ENCODE assay signal across 8 mouse cellular contexts in the genomic region with DNA sequence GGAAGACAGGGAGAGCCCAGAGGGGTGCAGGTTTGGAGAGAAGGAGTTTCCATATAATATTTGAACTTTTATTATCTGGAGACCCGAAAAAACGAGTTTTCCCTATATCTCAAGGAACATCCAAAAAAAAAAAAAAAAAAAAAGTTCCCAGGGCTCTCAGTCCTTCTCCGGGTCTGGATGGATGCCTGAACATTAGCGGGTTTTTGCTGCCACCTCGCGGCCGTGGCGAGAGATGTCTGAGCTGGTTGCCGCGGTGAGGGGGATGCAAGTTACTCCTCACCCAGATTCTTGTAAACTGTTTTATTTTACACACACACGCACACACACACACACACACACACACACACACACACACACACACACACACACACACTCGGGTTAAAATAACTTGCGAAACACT. TPM values are rescaled to one million over a fixed set of nuclear protein-coding genes. Genes with fewer than 3 reads are reported as not detected.
DNase-seq lines count a peak whose midpoint lies in the region; ATAC-seq lines count a peak whose summit lies in the region.

No protein-coding gene starts in this region.

- peak; percentile 87 for DNase-seq in hindbrain, embryonic 10.5 days (ENCODE audit: low spot score)
- peak; percentile 88 for DNase-seq in adrenal gland, postnatal 10 days
- DNase-seq in embryonic facial prominence, embryonic 11.5 days (ENCODE audit: low spot score), result peak; percentile 91
- DNase-seq in heart, postnatal 10 days, result peak; percentile 79 to 93
- peak; percentile 92 to 94 for DNase-seq in layer of hippocampus, postnatal 10 days (ENCODE audit: low spot score in 2 of 2)
- DNase-seq in splenic B cell, adult 2 months (ENCODE audit: low read depth, low spot score), result peak; percentile 64

- no peak overlapping the region for H3K9ac ChIP-seq in hindbrain, embryonic 12.5 days
- H3K9ac ChIP-seq in embryonic facial prominence, embryonic 11.5 days (replicated peaks; ENCODE audit: low read length), result no peak overlapping the region

- H3K36me3 ChIP-seq in hindbrain, embryonic 10.5 days, result no peaks in the 10 kb centered on the region
- H3K36me3 ChIP-seq in hindbrain, embryonic 12.5 days, result no peaks in the 10 kb centered on the region
- no peaks in the 10 kb centered on the region for H3K36me3 ChIP-seq in embryonic facial prominence, embryonic 11.5 days (replicated peaks; ENCODE audit: control insufficient read depth, insufficient read depth, low read depth, low read length)
- H3K36me3 ChIP-seq in splenic B cell, adult 2 months (ENCODE audit: control insufficient read depth, insufficient read depth, low read length, poor library complexity, severe bottlenecking), result no peaks in the 10 kb centered on the region

- no peak overlapping the region for H3K27ac ChIP-seq in hindbrain, embryonic 10.5 days
- H3K27ac ChIP-seq in hindbrain, embryonic 12.5 days, result no peak overlapping the region
- H3K27ac ChIP-seq in embryonic facial prominence, embryonic 11.5 days (replicated peaks; ENCODE audit: low read depth, low read length), result no peak overlapping the region

- no peak overlapping the region for H3K4me3 ChIP-seq in hindbrain, embryonic 10.5 days
- H3K4me3 ChIP-seq in hindbrain, embryonic 12.5 days, result no peak overlapping the region
- H3K4me3 ChIP-seq in embryonic facial prominence, embryonic 11.5 days (ENCODE audit: low read depth, low read length), result no peak overlapping the region

- no peak overlapping the region for H3K4me2 ChIP-seq in hindbrain, embryonic 12.5 days (replicated peaks)
- H3K4me2 ChIP-seq in embryonic facial prominence, embryonic 11.5 days (ENCODE audit: low read depth, low read length), result no peak overlapping the region

- no peak for ATAC-seq in hindbrain, embryonic 12.5 days (ENCODE audit: low FRiP score)
- ATAC-seq in embryonic facial prominence, embryonic 11.5 days (replicated peaks; ENCODE audit: insufficient number of reproducible peaks, low FRiP score, low TSS enrichment, low read depth), result no peak
- peak; percentile 59; the same call in 1 of the 2 replicates for ATAC-seq in megakaryocyte, adult 5-6 weeks (ENCODE audit: poor library complexity, severe bottlenecking)

- H3K4me1 ChIP-seq in hindbrain, embryonic 10.5 days (replicated peaks), result peaks cover 7% of the 10 kb centered on the region
- H3K4me1 ChIP-seq in hindbrain, embryonic 12.5 days, result no peaks in the 10 kb centered on the region
- H3K4me1 ChIP-seq in embryonic facial prominence, embryonic 11.5 days (ENCODE audit: control insufficient read depth, insufficient read depth, low read length), result no peaks in the 10 kb centered on the region

- no peaks in the 10 kb centered on the region for H3K9me3 ChIP-seq in hindbrain, embryonic 10.5 days
- H3K9me3 ChIP-seq in hindbrain, embryonic 12.5 days (replicated peaks), result no peaks in the 10 kb centered on the region
- no peaks in the 10 kb centered on the region for H3K9me3 ChIP-seq in embryonic facial prominence, embryonic 11.5 days (replicated peaks; ENCODE audit: control insufficient read depth, low read length)

- intact Hi-C loops in heart, postnatal 10 days (cut with DNase I), result loop anchor here (1.0 to 5.0 kb wide), 5 partner anchors 444 to 796 kb away; no protein-coding TSS in a partner anchor

- peaks cover 80% of the 10 kb centered on the region for H3K27me3 ChIP-seq in hindbrain, embryonic 10.5 days (ENCODE audit: insufficient read depth, poor library complexity, severe bottlenecking)
- H3K27me3 ChIP-seq in hindbrain, embryonic 12.5 days, result peaks cover 74% of the 10 kb centered on the region
- H3K27me3 ChIP-seq in embryonic facial prominence, embryonic 11.5 days (ENCODE audit: control insufficient read depth, insufficient read depth, low read length), result peaks cover 22% of the 10 kb centered on the region
- H3K27me3 ChIP-seq in splenic B cell, adult 2 months (ENCODE audit: control insufficient read depth, insufficient read depth, low read length, poor library complexity, severe bottlenecking), result no peaks in the 10 kb centered on the region; the same call in 1 of the 2 replicates

- 1% methylated on average over 13 of the region's 13 CpGs for WGBS in hindbrain, embryonic 10.5 days
- WGBS in hindbrain, embryonic 12.5 days, result 2% methylated on average over 13 of the region's 13 CpGs
- WGBS in embryonic facial prominence, embryonic 11.5 days, result 3% methylated on average over 13 of the region's 13 CpGs

RNA-seq across cellular contexts. Expression of a gene that starts 20.2 kb away (rescaled TPM):
- 0.46 and 1.9 TPM in 2 replicates for polyA plus RNA-seq in hindbrain, embryonic 10.5 days (2016; fragmentation: Nextera tagmentation; extraction: Ambion mirVana)
- polyA plus RNA-seq in hindbrain, embryonic 12.5 days (2016; fragmentation: Nextera tagmentation; extraction: Ambion mirVana), result 0.45 and 0.68 TPM in 2 replicates
- not detected for total RNA-seq in adrenal gland, postnatal 10 days (2021)
- polyA plus RNA-seq in embryonic facial prominence, embryonic 11.5 days (2014; fragmentation: Nextera tagmentation; extraction: Ambion mirVana), result 9.5 and 10.5 TPM in 2 replicates
- not detected for total RNA-seq in heart, postnatal 10 days (2021)
- total RNA-seq in layer of hippocampus, postnatal 10 days (2021), result under 1 TPM; 0.43 to 0.54 TPM
- total RNA-seq in megakaryocyte, adult 5-6 weeks (2015), result not detected in 2 replicates
- not detected in 2 replicates for total RNA-seq in megakaryocyte, adult 5-6 weeks (2017)

RNA-seq across cellular contexts. Expression of a gene that starts 54.5 kb away (rescaled TPM):
- polyA plus RNA-seq in hindbrain, embryonic 10.5 days (2016; fragmentation: Nextera tagmentation; extraction: Ambion mirVana), result 5.4 and 5.6 TPM in 2 replicates
- polyA plus RNA-seq in hindbrain, embryonic 12.5 days (2016; fragmentation: Nextera tagmentation; extraction: Ambion mirVana), result 12.5 and 15.3 TPM in 2 replicates
- under 1 TPM in 1 of 2 experiments, not detected in 1; 0.36 TPM for total RNA-seq in adrenal gland, postnatal 10 days (2021)
- polyA plus RNA-seq in embryonic facial prominence, embryonic 11.5 days (2014; fragmentation: Nextera tagmentation; extraction: Ambion mirVana), result 42.5 and 55.0 TPM in 2 replicates
- under 1 TPM; 0.40 to 0.48 TPM for total RNA-seq in heart, postnatal 10 days (2021)
- under 1 TPM; 0.25 to 0.42 TPM for total RNA-seq in layer of hippocampus, postnatal 10 days (2021)
- not detected in 2 replicates for total RNA-seq in megakaryocyte, adult 5-6 weeks (2015)
- total RNA-seq in megakaryocyte, adult 5-6 weeks (2017), result not detected in 2 replicates
